Mouse (Mus musculus): ENCODE measurements at regions not wholly inside any gene's neighbourhood (a gene's known extent, or its start where the extent isn't known, plus 50 kb on each side); places are given as distances from the start of the nearest gene placed in this dataset.

- H3K4me3 ChIP-seq (replicated peaks; ENCODE audit: low read length) = no peak overlapping the region
- no peaks in the 10 kb centered on the region for H3K27me3 ChIP-seq (ENCODE audit: insufficient read depth, low read length)
- no peaks in the 10 kb centered on the region for H3K36me3 ChIP-seq (ENCODE audit: insufficient read depth, low read length)
- no peaks in the 10 kb centered on the region for H3K9me3 ChIP-seq (ENCODE audit: low read length)
- TF ChIP-seq CTCF (conservative IDR thresholded peaks at IDR 0.05; ENCODE audit: low read length) (no peak), NANOG (IDR thresholded peaks at IDR 0.05; ENCODE audit: borderline replicate concordance, low read length) (no peak), POU5F1 (IDR thresholded peaks at IDR 0.05; ENCODE audit: borderline replicate concordance, low read length) (no peak)
- no peaks in the 10 kb centered on the region for H3K4me1 ChIP-seq (replicated peaks; ENCODE audit: low read depth, low read length)
These were observed 616.4 kb upstream of the Chordc1 start for GRCm38 (mm10) chr9:17675519-17675918.
